Mouse (Mus musculus) testis, adult 2 months (tissue): ENCODE measurements around the gene Olfr547. TPM values are rescaled to one million over a fixed set of nuclear protein-coding genes. Genes with fewer than 3 reads are reported as not detected.
A peak's percentile ranks its signal among the peaks of the same experiment; 100 is the strongest.
"Not testable (repeated sequence)": the region's sequence is repeated elsewhere in the genome, so short reads cannot be mapped to it uniquely, and the experiment has no call there.

Experiments used
- H3K27ac ChIP-seq: fragments of 200-500 bp; 2 replicates; pipeline ENCODE4 v1.5.1; 2012; ENCODE audit warnings: low read depth, low read length; ENCODE audit not compliant: control insufficient read depth, insufficient read depth
- H3K27me3 ChIP-seq: fragments of 200-500 bp; 2 replicates; pipeline ENCODE4 v1.6.1; 2012; ENCODE audit warnings: mild to moderate bottlenecking, low read length, moderate library complexity; ENCODE audit not compliant: control insufficient read depth, insufficient read depth
- H3K36me3 ChIP-seq: fragments of 200-500 bp; 2 replicates; pipeline ENCODE4 v1.6.1; 2012; ENCODE audit warnings: mild to moderate bottlenecking, low read length; ENCODE audit not compliant: control insufficient read depth, insufficient read depth
- H3K4me1 ChIP-seq: fragments of 200-500 bp; 2 replicates; pipeline ENCODE4 v1.6.1; 2012; ENCODE audit warnings: low read length; ENCODE audit not compliant: control insufficient read depth, insufficient read depth
- H3K4me3 ChIP-seq: fragments of 200-500 bp; 2 replicates; pipeline ENCODE4 v1.5.1; 2012; ENCODE audit warnings: low read depth, mild to moderate bottlenecking, low read length, moderate library complexity, mixed read lengths; ENCODE audit not compliant: control insufficient read depth
- CTCF ChIP-seq: fragments of 200-500 bp; IDR thresholded peaks from 2 replicates; pipeline ENCODE4 v1.5.1; 2012; ENCODE audit warnings: low read depth, mild to moderate bottlenecking, inconsistent platforms, low read length, moderate library complexity; ENCODE audit not compliant: control insufficient read depth, insufficient read depth, insufficient replicate concordance
- POLR2A ChIP-seq: fragments of 200-500 bp; IDR thresholded peaks from 2 replicates; pipeline ENCODE4 v1.6.1; 2012; ENCODE audit warnings: low read depth, mild to moderate bottlenecking, inconsistent platforms, low read length, moderate library complexity; ENCODE audit not compliant: control insufficient read depth
- polyA plus RNA-seq: library from polyadenylated mRNA; depleted of rRNA; stranded (reverse); fragments of >200 nt; gene quantifications from 2 replicates; pipeline ENCODE4 v1.2.3, GENCODE M21; 2012; rRNA removed

Gene Olfr547
- not detected in 2 replicates for polyA plus RNA-seq

DNA sequence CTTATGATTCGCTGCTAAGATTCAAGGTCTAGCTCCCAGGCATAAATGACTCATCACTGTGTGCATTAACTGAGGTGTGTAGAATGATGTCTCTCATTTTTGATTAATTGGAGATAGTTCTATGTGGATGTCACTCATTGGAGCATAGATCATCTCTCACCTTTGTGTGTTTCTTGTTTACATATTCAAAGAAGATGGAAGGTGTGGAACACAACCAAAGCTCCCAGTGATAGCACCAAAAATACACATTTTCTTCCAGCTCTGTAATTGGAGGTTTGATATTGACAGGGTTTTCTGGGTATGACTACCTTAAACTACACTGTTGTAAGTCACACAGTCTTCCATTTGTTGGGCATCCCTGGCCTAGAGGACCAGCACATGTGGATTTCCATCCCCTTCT, at the start of gene Olfr547:
TSS of gene Olfr547 (plus strand) at position 301 of the 400 bp plus-strand sequence.
- Histone ChIP-seq H3K4me1 (no peaks in the 10 kb centered on the region), H3K27ac (no peak within 1 kb of the TSS), H3K36me3 (no peaks in the 10 kb centered on the region), H3K27me3 (no peaks in the 10 kb centered on the region), H3K4me3 (no peak within 1 kb of the TSS)
- TF ChIP-seq POLR2A, result no peak
- no peak for TF ChIP-seq CTCF

DNA sequence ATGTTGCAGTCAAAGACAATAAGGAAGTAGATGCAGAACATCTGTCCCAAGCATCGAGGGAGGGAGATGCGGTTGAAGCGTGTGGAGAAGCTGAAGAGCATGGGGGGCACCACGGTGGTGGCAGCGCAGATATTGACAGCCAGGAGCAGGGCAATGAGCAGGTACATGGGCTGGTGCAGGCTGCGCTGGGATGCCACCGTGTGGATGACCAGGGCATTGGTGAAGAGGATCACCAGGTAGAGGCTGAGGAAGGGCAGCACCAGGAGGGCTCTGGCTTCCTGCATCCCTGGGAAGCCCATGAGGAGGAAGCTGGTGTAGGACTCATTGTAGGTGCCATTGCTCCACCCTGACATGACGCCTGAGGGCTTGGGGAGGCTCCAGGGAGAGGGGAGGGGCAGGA, 49.8 kb upstream of the Olfr547 start:
- H3K4me3 ChIP-seq, H3K27ac ChIP-seq, H3K36me3 ChIP-seq, H3K4me1 ChIP-seq, H3K27me3 ChIP-seq: not testable (repeated sequence)

- TF ChIP-seq CTCF (no peak), POLR2A (no peak)
- no peaks in the 10 kb centered on the region for H3K36me3 ChIP-seq
These were observed 48.4 kb upstream of the Olfr547 start for GRCm38 (mm10) chr7:102486105-102486504.

GRCm38 (mm10) chr7:102488161-102488560, 46.4 kb upstream of the Olfr547 start, which contains the start of gene Olfr544:
TSS of gene Olfr544 (minus strand) at chr7:102488313.
- TF ChIP-seq CTCF, result no peak
- TF ChIP-seq POLR2A, result no peak
- Histone ChIP-seq H3K27ac (no peak within 1 kb of the TSS), H3K4me1 (no peaks in the 10 kb centered on the region; the same call in 1 of the 2 replicates), H3K27me3 (no peaks in the 10 kb centered on the region), H3K4me3 (no peak within 1 kb of the TSS), H3K36me3 (no peaks in the 10 kb centered on the region)

More at GRCm38 (mm10) chr7:102486105-102486504, 48.4 kb upstream of the Olfr547 start:
- H3K27ac ChIP-seq, result no peak overlapping the region
- H3K4me1 ChIP-seq, result no peaks in the 10 kb centered on the region; the same call in 1 of the 2 replicates
- H3K4me3 ChIP-seq, result no peak overlapping the region
- H3K27me3 ChIP-seq, result no peaks in the 10 kb centered on the region

- not testable (repeated sequence) for H3K4me3 ChIP-seq, H3K27me3 ChIP-seq, H3K36me3 ChIP-seq, H3K27ac ChIP-seq, H3K4me1 ChIP-seq
These were observed 40.1 kb upstream of the Olfr547 start for GRCm38 (mm10) chr7:102494416-102494815.

- TF ChIP-seq CTCF (no peak), POLR2A (no peak)
- Histone ChIP-seq H3K4me3 (no peak within 1 kb of the TSS), H3K27me3 (no peaks in the 10 kb centered on the region), H3K36me3 (no peaks in the 10 kb centered on the region), H3K4me1 (no peaks in the 10 kb centered on the region), H3K27ac (no peak within 1 kb of the TSS)
These were observed 35.1 kb upstream of the Olfr547 start, which contains the start of gene Olfr545 for GRCm38 (mm10) chr7:102499473-102499872. TSS of gene Olfr545 (minus strand) at chr7:102499573.

- H3K27ac ChIP-seq, result no peak overlapping the region
- H3K27me3 ChIP-seq, result no peaks in the 10 kb centered on the region
- H3K4me3 ChIP-seq, result no peak overlapping the region
- TF ChIP-seq CTCF (no peak), POLR2A (no peak)
- no peaks in the 10 kb centered on the region for H3K4me1 ChIP-seq
- H3K36me3 ChIP-seq, result no peaks in the 10 kb centered on the region
These were observed 32.6 kb upstream of the Olfr547 start for GRCm38 (mm10) chr7:102501986-102502385.

- H3K4me1 ChIP-seq, result no peaks in the 10 kb centered on the region
- H3K4me3 ChIP-seq, result no peak overlapping the region
- no peaks in the 10 kb centered on the region for H3K36me3 ChIP-seq
- peak; percentile 82; the same call in 1 of the 2 replicates for TF ChIP-seq CTCF
- TF ChIP-seq POLR2A, result no peak
- H3K27me3 ChIP-seq, result no peaks in the 10 kb centered on the region
- no peak overlapping the region for H3K27ac ChIP-seq
These were observed 27.7 kb upstream of the Olfr547 start for GRCm38 (mm10) chr7:102506848-102507247.
